Mouse (Mus musculus): ENCODE measurements around the gene Nipsnap1.

- TF ChIP-seq TAL1 (IDR thresholded peaks at IDR 0.05; ENCODE audit: low read length) (no peak), E2F4 (IDR thresholded peaks at IDR 0.05; ENCODE audit: borderline replicate concordance, low read depth, low read length) (peak; percentile 13; the same call in 1 of the 2 replicates), EP300 (IDR thresholded peaks at IDR 0.05; ENCODE audit: low read depth in 1 of 2, low read length in 2 of 2) (0 out of 4 replicates have a peak, but pooled peaks of 1 of the 2 experiments have one; percentile 17), POLR2A (IDR thresholded peaks at IDR 0.05; ENCODE audit: control insufficient read depth in 1 of 2, insufficient read depth in 1 of 2, low read depth in 1 of 2, low read length in 2 of 2, poor library complexity in 1 of 2) (peak; percentile 18 to 42; a peak in 1 of 4 replicates), CTCF (IDR thresholded peaks at IDR 0.05 in 2 of 3, conservative IDR thresholded peaks at IDR 0.05 in 1 of 3; ENCODE audit: control insufficient read depth in 1 of 3, insufficient read depth in 1 of 3, low read depth in 2 of 3, low read length in 3 of 3, poor library complexity in 1 of 3, severe bottlenecking in 1 of 3) (no peak), ZMIZ1 (IDR thresholded peaks at IDR 0.05; ENCODE audit: low read depth, low read length) (peak; percentile 42; the same call in 1 of the 2 replicates), NRF1 (IDR thresholded peaks at IDR 0.05; ENCODE audit: insufficient read depth, low read depth, low read length, poor library complexity, severe bottlenecking) (no peak), USF1 (IDR thresholded peaks at IDR 0.05; ENCODE audit: low read depth, low read length) (no peak; the same call in 1 of the 2 replicates), SIN3A (IDR thresholded peaks at IDR 0.05; ENCODE audit: low read length) (peak; percentile 72)
Measured at GRCm38 (mm10) chr11:4848483-4849248, 25.1 kb upstream of the Nipsnap1 start.
